Mouse (Mus musculus) lung, adult 18-20 months (tissue): ENCODE results near the gene Slc16a9.
A peak's percentile ranks its signal among the peaks of the same experiment; 100 is the strongest.

ENCODE experiments used
- DNase-seq, 2 experiments: peaks; one replicate each; pipeline ENCODE4 v3.0.0; 2022; ENCODE audit warnings: mixed read lengths in 2 of 2

The Slc16a9 gene

DNA sequence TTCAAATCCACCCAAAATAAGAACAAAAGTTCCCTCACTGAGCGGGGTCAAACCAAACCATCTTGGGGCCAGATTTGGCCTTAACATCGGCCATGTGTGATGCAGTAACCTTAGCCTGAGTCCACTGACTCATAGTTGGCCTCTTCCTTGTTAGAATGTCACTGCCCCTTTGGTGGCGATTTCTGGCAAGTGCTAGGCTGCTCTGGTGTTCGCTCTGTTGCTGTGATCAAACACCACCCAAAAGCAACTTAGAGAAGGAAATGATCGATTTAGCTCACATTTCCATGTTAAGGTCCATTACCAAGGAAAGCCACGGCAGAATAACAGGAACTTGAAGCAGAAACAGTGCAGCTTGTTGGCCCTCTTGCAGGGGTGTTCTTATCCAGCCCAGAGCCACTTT lies 5.9 kb downstream of the Slc16a9 start:
- peak; percentile 35 to 58 for DNase-seq

GRCm38 (mm10) chr10:70254666-70255065 lies 9.8 kb downstream of the Slc16a9 start:
- no peak for DNase-seq

GRCm38 (mm10) chr10:70255601-70256210 lies 10.8 kb downstream of the Slc16a9 start:
- no peak for DNase-seq

- no peak for DNase-seq
Observed at GRCm38 (mm10) chr10:70257029-70257428, 12.1 kb downstream of the Slc16a9 start.

DNA sequence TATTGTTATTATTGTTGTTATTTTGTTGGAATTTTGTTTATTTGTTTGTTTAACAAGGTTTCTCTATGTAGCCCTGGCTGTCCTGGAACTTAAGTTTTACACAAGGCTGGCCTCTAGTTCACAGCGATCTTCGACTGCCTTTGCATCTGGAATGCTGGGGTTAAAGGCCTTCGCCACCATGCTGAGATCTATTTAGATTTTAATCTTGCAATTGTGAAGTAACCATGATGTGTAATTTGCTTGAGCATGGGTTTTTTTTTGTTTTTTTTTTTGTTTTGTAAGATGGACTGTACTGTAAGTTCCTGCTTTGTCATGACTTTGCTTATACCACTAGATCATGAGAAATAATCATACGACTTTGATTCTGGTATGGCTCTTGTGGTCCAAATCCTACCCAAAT lies 16.0 kb downstream of the Slc16a9 start:
- DNase-seq: no peak

DNA sequence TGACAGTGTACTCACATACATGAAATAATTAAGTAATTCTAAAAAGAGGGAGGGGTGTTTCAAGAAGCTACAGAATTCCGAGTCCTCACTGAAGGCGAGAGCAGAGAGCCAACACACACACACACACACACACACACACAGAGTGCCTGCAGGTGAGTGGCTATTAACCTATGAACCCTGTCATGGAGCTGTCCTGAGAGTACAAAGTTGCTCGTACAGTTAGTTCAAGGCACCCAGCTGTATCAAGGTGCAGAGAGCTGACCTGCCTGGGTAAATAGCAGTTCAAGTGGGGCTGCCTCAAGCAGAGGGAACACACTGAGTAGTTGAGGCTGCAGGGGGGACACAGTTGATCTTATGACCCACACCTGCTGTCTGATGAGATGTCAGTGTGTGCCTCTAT lies 17.2 kb downstream of the Slc16a9 start:
- no peak for DNase-seq

GRCm38 (mm10) chr10:70263681-70264189 lies 18.8 kb downstream of the Slc16a9 start:
- DNase-seq: no peak

GRCm38 (mm10) chr10:70264337-70265036 lies 19.6 kb downstream of the Slc16a9 start:
- no peak for DNase-seq

- no peak for DNase-seq
Observed at GRCm38 (mm10) chr10:70266501-70266900, 21.6 kb downstream of the Slc16a9 start.

DNA sequence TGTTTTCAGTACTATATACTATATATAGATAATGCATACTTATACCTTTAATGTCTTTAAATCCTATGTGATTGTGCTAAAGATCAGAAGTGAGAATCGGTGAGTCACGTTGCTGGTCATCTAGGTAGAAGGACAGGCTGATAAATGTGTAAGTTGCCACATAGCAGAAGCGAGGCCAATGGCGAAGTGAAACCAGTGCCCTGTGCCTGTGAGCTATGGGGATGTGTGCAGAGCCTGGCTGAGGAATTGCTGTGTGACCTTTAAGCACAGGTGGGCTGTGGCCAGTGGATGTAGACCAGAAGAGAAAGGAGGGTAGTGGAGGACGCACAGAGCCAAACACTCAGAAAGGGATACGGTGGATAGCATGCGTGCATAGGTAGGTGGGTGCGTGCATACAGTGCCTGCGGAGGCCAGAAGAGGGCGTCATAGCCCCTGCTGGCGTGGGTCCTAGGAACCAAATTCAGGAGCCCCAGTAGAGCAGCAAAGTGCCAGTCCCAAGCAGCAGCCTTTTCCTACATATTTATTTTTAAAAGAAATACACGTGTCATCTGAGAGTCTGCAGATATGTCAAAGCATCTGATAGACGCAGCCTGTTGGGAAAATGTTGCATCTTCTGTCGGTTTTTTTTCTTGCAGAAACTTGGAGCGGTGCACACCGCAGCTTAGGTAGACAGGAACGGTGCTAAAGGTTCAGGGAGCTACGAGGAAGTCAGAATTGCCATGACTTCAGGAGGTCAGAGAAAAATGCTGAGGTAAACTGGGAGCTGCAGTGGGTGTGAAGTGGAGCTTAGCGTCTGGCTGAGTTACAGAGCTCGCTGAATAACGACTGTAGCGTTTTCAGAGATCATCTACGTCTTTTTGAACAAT lies 23.9 kb downstream of the Slc16a9 start:
- no peak for DNase-seq

GRCm38 (mm10) chr10:70269447-70269787 lies 24.5 kb downstream of the Slc16a9 start:
- no peak for DNase-seq

- DNase-seq: no peak
Observed at GRCm38 (mm10) chr10:70276678-70277077, 31.8 kb downstream of the Slc16a9 start.

- DNase-seq: no peak
Observed at GRCm38 (mm10) chr10:70279349-70279748, 34.4 kb downstream of the Slc16a9 start.

GRCm38 (mm10) chr10:70287825-70288235 lies 42.9 kb downstream of the Slc16a9 start:
- peak; percentile 52 to 69 for DNase-seq

- DNase-seq: no peak
Observed at GRCm38 (mm10) chr10:70288406-70289327, 43.8 kb downstream of the Slc16a9 start.

- peak; percentile 13 to 31 for DNase-seq
Observed at GRCm38 (mm10) chr10:70292014-70292413, 47.1 kb downstream of the Slc16a9 start.

GRCm38 (mm10) chr10:70294094-70294493 lies 49.2 kb downstream of the Slc16a9 start:
- DNase-seq: no peak

DNA sequence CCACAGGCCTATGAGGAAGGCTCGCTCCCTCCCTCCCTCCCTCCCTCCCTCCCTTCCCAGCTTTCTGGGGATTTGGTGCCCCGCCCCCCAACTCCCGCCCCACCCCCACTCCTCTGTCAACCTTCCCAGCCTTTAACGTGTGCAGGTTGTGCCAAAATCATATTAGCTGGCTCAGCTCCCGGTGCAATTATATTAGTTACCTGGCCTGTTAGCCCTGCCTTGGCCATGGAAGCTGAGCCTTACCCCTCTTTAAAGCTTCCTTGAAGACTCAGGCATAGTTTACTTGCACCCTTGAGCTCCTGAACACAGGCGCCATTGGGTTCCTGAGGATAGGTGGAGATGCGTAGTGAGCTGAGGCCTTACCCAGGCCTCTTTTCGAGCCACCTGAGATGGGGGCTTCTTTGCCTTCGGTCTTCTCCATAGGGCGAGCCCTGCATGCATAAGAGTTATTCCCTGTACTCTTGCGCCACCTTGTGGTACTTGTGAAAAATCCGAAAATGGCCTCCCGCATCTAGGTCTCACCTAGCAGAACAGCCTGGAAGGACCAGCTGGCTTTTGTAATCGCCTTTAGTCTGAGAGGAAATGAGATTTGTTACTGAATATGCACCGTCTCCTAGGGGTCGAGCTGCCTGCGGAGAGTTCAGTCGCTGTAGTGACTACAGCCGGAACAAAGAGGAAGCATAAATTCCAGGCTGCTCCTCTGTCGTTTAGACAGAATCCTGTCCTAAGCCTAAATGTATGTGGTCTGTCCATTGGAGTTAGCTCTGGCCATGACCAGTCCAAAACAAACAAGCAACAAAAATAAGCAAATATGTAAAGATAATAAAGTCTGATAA lies 51.8 kb downstream of the Slc16a9 start:
- peak; percentile 63 to 78 for DNase-seq

DNA sequence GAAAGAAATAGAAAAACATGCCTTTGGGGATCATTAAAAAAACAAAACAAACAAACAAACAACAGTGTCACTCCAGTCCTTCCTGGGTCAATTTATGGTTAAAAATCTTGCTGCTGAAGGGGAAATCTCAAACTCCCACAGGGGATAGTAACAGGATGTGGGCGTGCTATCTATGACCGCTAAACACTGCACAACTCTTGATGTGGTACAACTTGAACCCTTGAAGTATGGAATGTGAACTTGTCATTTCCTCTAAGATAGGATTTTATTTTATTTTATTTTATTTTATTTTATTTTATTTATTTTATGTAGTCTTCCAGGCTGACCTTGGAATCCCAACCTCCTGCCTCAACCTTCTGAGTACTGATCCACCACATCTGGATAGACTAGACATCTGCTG lies 54.2 kb downstream of the Slc16a9 start:
- no peak for DNase-seq

DNA sequence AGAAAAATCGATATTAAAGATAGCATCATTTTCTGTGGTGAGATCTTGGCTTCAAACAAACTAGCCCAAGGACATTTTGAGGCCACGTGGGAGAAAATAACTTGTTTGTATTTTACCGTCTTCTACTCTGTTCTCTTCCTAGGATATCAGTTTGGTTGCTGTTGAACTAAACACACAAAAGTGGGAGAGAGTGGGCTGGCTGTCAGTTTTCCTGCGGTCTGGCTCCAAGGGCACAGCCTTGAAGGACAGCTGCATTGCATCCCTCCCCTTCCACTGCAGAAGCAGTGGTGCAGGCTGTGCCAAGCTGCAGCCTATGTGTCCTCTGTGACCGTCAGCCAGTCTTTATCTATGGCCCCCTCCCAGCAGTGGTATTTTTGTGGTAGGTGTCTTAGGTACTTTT lies 54.8 kb downstream of the Slc16a9 start:
- no peak for DNase-seq

GRCm38 (mm10) chr10:70301190-70301589 lies 56.3 kb downstream of the Slc16a9 start:
- no peak for DNase-seq
